Mouse (Mus musculus) hindbrain, embryonic 15.5 days (tissue): ENCODE data around the gene Cenpk. TPM values are rescaled to one million over a fixed set of nuclear protein-coding genes. Genes with fewer than 3 reads are reported as not detected.

Source experiments
- ATAC-seq: fragments of 200-750 bp; cut with Nextera tagmentation; 2 replicates; pipeline ENCODE4 v1.8.0; 2017; ENCODE audit warnings: low read depth, moderate number of reproducible peaks, moderate TSS enrichment; ENCODE audit not compliant: low FRiP score
- H3K27ac ChIP-seq: fragments of 300-500 bp; sonication (generic); replicated peaks from 2 replicates; pipeline ENCODE4 v1.5.1; 2015; ENCODE audit warnings: mild to moderate bottlenecking, inconsistent platforms
- H3K27me3 ChIP-seq: fragments of 300-500 bp; sonication (generic); 2 replicates; pipeline ENCODE4 v1.6.1; 2015; ENCODE audit warnings: control low read depth, inconsistent platforms
- H3K36me3 ChIP-seq: fragments of 300-500 bp; sonication (generic); 2 replicates; pipeline ENCODE4 v1.6.1; 2015; ENCODE audit warnings: control low read depth, inconsistent platforms
- H3K4me1 ChIP-seq: fragments of 300-500 bp; sonication (generic); replicated peaks from 2 replicates; pipeline ENCODE4 v1.6.1; 2015; ENCODE audit warnings: control low read depth, inconsistent platforms
- H3K4me2 ChIP-seq: fragments of 300-500 bp; sonication (generic); 2 replicates; pipeline ENCODE4 v1.6.1; 2015; ENCODE audit warnings: moderate library complexity, mild to moderate bottlenecking, inconsistent platforms
- H3K4me3 ChIP-seq: fragments of 300-500 bp; sonication (generic); 2 replicates; pipeline ENCODE4 v1.5.1; 2015; ENCODE audit warnings: mild to moderate bottlenecking, inconsistent platforms
- H3K9ac ChIP-seq: fragments of 300-500 bp; sonication (generic); 2 replicates; pipeline ENCODE4 v1.6.1; 2015; ENCODE audit warnings: inconsistent platforms
- H3K9me3 ChIP-seq: fragments of 300-500 bp; sonication (generic); 2 replicates; pipeline ENCODE4 v1.6.1; 2016; ENCODE audit warnings: control low read depth, inconsistent platforms
- WGBS: fragments of 180-500 bp; shearing (Covaris S2); methylation state at CpG from one replicate; pipeline ENCODE4 v1.1.7; 2015; 5-methylcytosine and 5-hydroxymethylcytosine counted together
- polyA plus RNA-seq: library from polyadenylated mRNA; unstranded; fragments of >200 nt; fragmentation: Nextera tagmentation; extraction: Ambion mirVana; gene quantifications from 2 replicates; pipeline ENCODE4 v1.2.1, GENCODE M21; 2015

Cenpk gene
- polyA plus RNA-seq, 1 experiment from 2014 or later = 16.2 TPM

GRCm38 (mm10) chr13:104286897-104287309 is 58.5 kb downstream of the Cenpk start:
- Histone ChIP-seq H3K9ac (0 out of 2 replicates have a peak overlapping the region, but pooled peaks have one; percentile 29), H3K36me3 (no peaks in the 10 kb centered on the region), H3K9me3 (no peaks in the 10 kb centered on the region), H3K4me1 (peaks cover 23% of the 10 kb centered on the region), H3K4me2 (peak overlapping the region; percentile 71), H3K27ac (peak overlapping the region; percentile 66), H3K4me3 (peak overlapping the region; percentile 41), H3K27me3 (no peaks in the 10 kb centered on the region)
- peak; percentile 96 for ATAC-seq
- WGBS = 1% methylated on average over 10 of the region's 10 CpGs

DNA sequence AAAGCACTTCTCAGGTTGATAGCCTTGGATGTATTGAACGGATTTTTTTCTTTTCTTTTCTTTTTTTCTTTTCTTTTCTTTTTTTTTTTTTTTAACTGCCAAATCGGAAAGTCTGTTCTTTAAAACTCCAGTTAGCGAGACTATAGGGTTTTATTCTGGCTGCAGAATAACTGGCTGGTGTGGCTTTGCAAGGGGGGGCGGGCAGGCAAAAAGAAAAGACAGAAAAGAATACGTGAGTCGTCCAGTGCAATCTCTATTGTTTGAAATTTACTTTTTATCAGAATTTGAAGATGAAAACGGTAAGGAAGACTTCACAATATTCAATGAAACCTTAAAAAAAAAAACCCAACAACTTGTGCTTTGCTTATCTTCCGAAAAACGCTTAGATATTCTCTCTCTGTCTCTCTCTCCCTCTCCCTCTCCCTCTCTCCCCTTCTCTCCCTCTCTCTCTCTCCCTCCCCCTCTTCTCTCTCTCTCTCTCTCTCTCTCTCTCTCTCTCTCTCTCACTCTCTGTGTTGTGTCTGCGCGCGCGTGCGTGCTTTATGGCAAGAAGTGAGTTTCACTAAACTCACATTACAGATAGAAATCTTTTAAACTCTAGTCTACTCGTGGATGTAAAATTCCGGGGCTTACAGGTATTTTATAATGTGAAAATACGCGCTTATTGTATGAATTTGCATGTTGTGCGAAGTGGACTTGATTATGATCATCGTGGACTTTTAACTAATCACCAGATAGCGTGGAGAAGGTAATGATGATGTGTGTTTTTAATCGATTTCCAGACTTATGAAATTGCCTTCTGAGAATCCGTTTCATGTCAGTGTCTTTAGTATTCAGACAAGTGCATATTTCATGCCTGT is 59.2 kb downstream of the Cenpk start, which contains the start of gene Adamts6:
TSS of gene Adamts6 (plus strand) at position 470 of the 860 bp plus-strand sequence.
- under 1% methylated on average over 23 of the region's 23 CpGs for WGBS
- peaks cover 23% of the 10 kb centered on the region for H3K4me1 ChIP-seq

DNA sequence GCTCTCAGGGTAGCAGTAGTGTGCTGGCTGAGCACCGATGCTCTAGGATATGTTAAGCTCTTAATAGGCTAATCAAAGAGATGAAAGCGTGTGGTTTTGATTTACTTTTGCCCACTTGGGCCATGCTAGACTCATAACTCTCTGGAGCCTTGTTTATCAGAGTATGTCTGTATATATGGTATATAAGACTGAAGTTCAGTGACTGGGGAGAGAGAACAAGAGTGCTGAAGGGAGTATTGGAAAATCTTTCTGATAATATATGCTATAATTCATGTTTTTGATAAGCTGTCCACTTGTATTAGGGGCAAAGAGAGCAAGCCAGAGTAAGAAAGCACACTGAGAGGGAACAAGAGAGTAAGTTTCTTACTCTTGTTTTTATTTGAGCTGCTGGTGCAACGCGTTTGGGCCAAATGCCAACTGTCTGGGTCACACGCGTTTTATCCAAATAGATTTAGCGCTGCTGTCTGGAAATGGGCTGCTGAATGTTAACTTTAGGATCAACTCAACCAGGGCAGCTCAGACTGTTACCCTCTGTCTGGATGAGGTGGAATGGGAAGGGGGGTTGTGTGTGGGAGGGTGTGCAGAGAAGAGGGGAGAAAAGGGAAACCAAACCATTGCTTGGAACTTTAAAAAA is 59.9 kb downstream of the Cenpk start:
- WGBS = under 1% methylated on average over 7 of the region's 7 CpGs
- ATAC-seq = peak; percentile 38; the same call in 1 of the 2 replicates

More for the DNA sequence above, 59.2 kb downstream of the Cenpk start, which contains the start of gene Adamts6:
- Histone ChIP-seq H3K4me2 (peak within 1 kb of the TSS; percentile 71), H3K4me3 (peak within 1 kb of the TSS; percentile 41), H3K27ac (peak within 1 kb of the TSS; percentile 66), H3K36me3 (no peaks in the 10 kb centered on the region), H3K27me3 (no peaks in the 10 kb centered on the region), H3K9me3 (no peaks in the 10 kb centered on the region), H3K9ac (peak within 1 kb of the TSS; percentile 30; the same call in 1 of the 2 replicates)
- ATAC-seq = no peak

DNA sequence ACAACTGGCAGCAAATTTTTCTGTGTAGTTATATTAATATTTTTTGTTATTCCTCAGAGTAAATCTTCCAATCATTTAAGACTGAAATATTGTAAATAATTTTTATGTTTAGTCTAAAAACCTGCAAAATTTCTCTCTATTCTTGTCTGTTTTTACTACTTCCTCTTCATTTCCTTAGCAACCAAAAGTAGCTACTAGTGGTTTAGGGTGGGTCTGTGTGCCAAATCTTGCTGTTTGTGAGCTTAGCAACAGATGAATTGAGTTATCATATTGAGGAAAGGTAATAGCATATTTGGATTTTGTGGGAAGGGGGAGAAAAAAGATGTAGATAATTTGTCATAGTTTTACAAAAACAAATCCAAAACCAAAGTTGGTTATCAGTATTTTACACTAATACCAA is 60.8 kb downstream of the Cenpk start:
- Histone ChIP-seq H3K9me3 (no peaks in the 10 kb centered on the region), H3K4me1 (peaks cover 23% of the 10 kb centered on the region), H3K27me3 (no peaks in the 10 kb centered on the region), H3K4me2 (peak overlapping the region; percentile 71; the same call in 1 of the 2 replicates), H3K27ac (no peak overlapping the region), H3K9ac (no peak overlapping the region), H3K4me3 (0 out of 2 replicates have a peak overlapping the region, but pooled peaks have one; percentile 41), H3K36me3 (no peaks in the 10 kb centered on the region)
- ATAC-seq = no peak

More for the DNA sequence above, 59.9 kb downstream of the Cenpk start:
- H3K36me3 ChIP-seq = no peaks in the 10 kb centered on the region
- H3K4me1 ChIP-seq = peaks cover 23% of the 10 kb centered on the region
- H3K27ac ChIP-seq = peak overlapping the region; percentile 58
- peak overlapping the region; percentile 71 for H3K4me2 ChIP-seq
- H3K27me3 ChIP-seq = no peaks in the 10 kb centered on the region
- H3K4me3 ChIP-seq = peak overlapping the region; percentile 41
- H3K9me3 ChIP-seq = no peaks in the 10 kb centered on the region
- H3K9ac ChIP-seq = peak overlapping the region; percentile 5; the same call in 1 of the 2 replicates

- H3K4me1 ChIP-seq = no peaks in the 10 kb centered on the region
- no peak for ATAC-seq
- no peak overlapping the region for H3K9ac ChIP-seq
- H3K27ac ChIP-seq = no peak overlapping the region
- H3K36me3 ChIP-seq = no peaks in the 10 kb centered on the region
- H3K27me3 ChIP-seq = no peaks in the 10 kb centered on the region
- H3K9me3 ChIP-seq = no peaks in the 10 kb centered on the region
- WGBS = 88% methylated on average over 1 of the region's 1 CpGs
- no peak overlapping the region for H3K4me3 ChIP-seq
- no peak overlapping the region for H3K4me2 ChIP-seq
Measured at GRCm38 (mm10) chr13:104295472-104295871, 67.1 kb downstream of the Cenpk start.

Other genes with a start within 250 kb of the Cenpk start
- 57.3 and 64.6 TPM in 2 replicates for gene Nln, start 119.0 kb upstream of the Cenpk start, polyA plus RNA-seq
- gene Sgtb, start 118.9 kb upstream of the Cenpk start, polyA plus RNA-seq = 31.6 and 32.7 TPM in 2 replicates
- gene Trappc13, start 50.1 kb upstream of the Cenpk start, polyA plus RNA-seq = 56.2 and 62.0 TPM in 2 replicates
- gene Trim23, start 49.8 kb upstream of the Cenpk start, polyA plus RNA-seq = 33.0 and 33.2 TPM in 2 replicates
- gene Ppwd1, start 232 bp downstream of the Cenpk start, polyA plus RNA-seq = 6.2 and 7.7 TPM in 2 replicates
- 1.2 and 1.8 TPM in 2 replicates for gene Adamts6, start 59.2 kb downstream of the Cenpk start, polyA plus RNA-seq